Mouse (Mus musculus) kidney, embryonic 15.5 days (tissue): ENCODE results near the gene Eif5a. TPM values are rescaled to one million over a fixed set of nuclear protein-coding genes. Genes with fewer than 3 reads are reported as not detected.
A peak's percentile ranks its signal among the peaks of the same experiment; 100 is the strongest.

Source experiments
- ATAC-seq: fragments of 200-750 bp; cut with Nextera tagmentation; replicated peaks from 2 replicates; pipeline ENCODE4 v1.8.0; 2017; ENCODE audit warnings: moderate TSS enrichment; ENCODE audit not compliant: low FRiP score
- H3K27ac ChIP-seq: fragments of 300-500 bp; sonication (generic); 2 replicates; pipeline ENCODE4 v1.5.1; 2015; ENCODE audit warnings: mild to moderate bottlenecking, inconsistent platforms
- H3K27me3 ChIP-seq: fragments of 300-500 bp; sonication (generic); 2 replicates; pipeline ENCODE4 v1.6.1; 2015; ENCODE audit warnings: inconsistent platforms
- H3K36me3 ChIP-seq: fragments of 300-500 bp; sonication (generic); 2 replicates; pipeline ENCODE4 v1.6.1; 2015; ENCODE audit warnings: inconsistent platforms
- H3K4me1 ChIP-seq: fragments of 300-500 bp; sonication (generic); 2 replicates; pipeline ENCODE4 v1.6.1; 2015; ENCODE audit warnings: inconsistent platforms
- H3K4me2 ChIP-seq: fragments of 300-500 bp; sonication (generic); 2 replicates; pipeline ENCODE4 v1.6.1; 2015; ENCODE audit warnings: moderate library complexity, mild to moderate bottlenecking, inconsistent platforms
- H3K4me3 ChIP-seq: fragments of 300-500 bp; sonication (generic); replicated peaks from 2 replicates; pipeline ENCODE4 v1.5.1; 2015; ENCODE audit warnings: mild to moderate bottlenecking, inconsistent platforms
- H3K9ac ChIP-seq: fragments of 300-500 bp; sonication (generic); 2 replicates; pipeline ENCODE4 v1.6.1; 2015; ENCODE audit warnings: mild to moderate bottlenecking, inconsistent platforms
- H3K9me3 ChIP-seq: fragments of 300-500 bp; sonication (generic); replicated peaks from 2 replicates; pipeline ENCODE4 v1.6.1; 2016; ENCODE audit warnings: inconsistent platforms
- WGBS: fragments of 180-500 bp; shearing (Covaris S2); methylation state at CpG from one replicate; pipeline ENCODE4 v1.1.7; 2015; ENCODE audit warnings: mixed read lengths; 5-methylcytosine and 5-hydroxymethylcytosine counted together
- polyA plus RNA-seq: library from polyadenylated mRNA; unstranded; fragments of >200 nt; fragmentation: Nextera tagmentation; extraction: Ambion mirVana; gene quantifications from 2 replicates; pipeline ENCODE4 v1.2.1, GENCODE M21; 2015

Eif5a gene
- polyA plus RNA-seq: 1,729 and 1,795 TPM in 2 replicates

- Histone ChIP-seq H3K4me3 (peak within 1 kb of the TSS; percentile 76), H3K9ac (peak within 1 kb of the TSS; percentile 96), H3K4me2 (peak within 1 kb of the TSS; percentile 89), H3K36me3 (peaks cover 28% of the 10 kb centered on the region), H3K27me3 (no peaks in the 10 kb centered on the region), H3K4me1 (peaks cover 33% of the 10 kb centered on the region), H3K27ac (peak within 1 kb of the TSS; percentile 100), H3K9me3 (no peaks in the 10 kb centered on the region)
- ATAC-seq: peak; percentile 96
- WGBS: under 1% methylated on average over 78 of the region's 78 CpGs
Measured at GRCm38 (mm10) chr11:69921114-69922011, at the start of gene Eif5a. Eif5a (minus strand) TSS chr11:69921958.

- 77% methylated on average over 3 of the region's 3 CpGs for WGBS
- ATAC-seq: no peak
- no peak overlapping the region for H3K9ac ChIP-seq
- no peaks in the 10 kb centered on the region for H3K9me3 ChIP-seq
- H3K27ac ChIP-seq: peak overlapping the region; percentile 45
- H3K4me3 ChIP-seq: no peak overlapping the region
- H3K4me2 ChIP-seq: no peak overlapping the region
- H3K36me3 ChIP-seq: peaks cover 82% of the 10 kb centered on the region
- peaks cover 22% of the 10 kb centered on the region for H3K27me3 ChIP-seq
- peaks cover 39% of the 10 kb centered on the region for H3K4me1 ChIP-seq
Measured at GRCm38 (mm10) chr11:69970775-69971174, 49.0 kb upstream of the Eif5a start.

- Histone ChIP-seq H3K9me3 (no peaks in the 10 kb centered on the region), H3K4me1 (peaks cover 44% of the 10 kb centered on the region), H3K27ac (peak overlapping the region; percentile 45), H3K4me3 (no peak overlapping the region), H3K27me3 (peaks cover 28% of the 10 kb centered on the region), H3K9ac (no peak overlapping the region), H3K4me2 (no peak overlapping the region), H3K36me3 (peaks cover 76% of the 10 kb centered on the region)
- no peak for ATAC-seq
- 60% methylated on average over 6 of the region's 6 CpGs for WGBS
Measured at GRCm38 (mm10) chr11:69970222-69970621, 48.5 kb upstream of the Eif5a start.

- ATAC-seq: no peak
- Histone ChIP-seq H3K4me2 (no peak overlapping the region), H3K9me3 (no peaks in the 10 kb centered on the region), H3K4me3 (no peak overlapping the region), H3K4me1 (peaks cover 46% of the 10 kb centered on the region), H3K27ac (peak overlapping the region; percentile 72), H3K9ac (no peak overlapping the region), H3K36me3 (peaks cover 62% of the 10 kb centered on the region), H3K27me3 (peaks cover 42% of the 10 kb centered on the region)
- WGBS: 82% methylated on average over 4 of the region's 4 CpGs
Measured at GRCm38 (mm10) chr11:69968793-69969192, 47.0 kb upstream of the Eif5a start.

- H3K27me3 ChIP-seq: peaks cover 60% of the 10 kb centered on the region
- 34% methylated on average over 17 of the region's 17 CpGs for WGBS
- no peak for ATAC-seq
Measured at GRCm38 (mm10) chr11:69966860-69967517, 45.2 kb upstream of the Eif5a start.

GRCm38 (mm10) chr11:69966006-69966859 lies 44.5 kb upstream of the Eif5a start:
- peaks cover 67% of the 10 kb centered on the region for H3K27me3 ChIP-seq
- peaks cover 36% of the 10 kb centered on the region for H3K36me3 ChIP-seq
- peak overlapping the region; percentile 74 for H3K4me2 ChIP-seq
- no peaks in the 10 kb centered on the region for H3K9me3 ChIP-seq
- peak overlapping the region; percentile 59 for H3K9ac ChIP-seq
- ATAC-seq: peak; percentile 61
- peak overlapping the region; percentile 83 for H3K27ac ChIP-seq
- peak overlapping the region; percentile 53 for H3K4me3 ChIP-seq
- H3K4me1 ChIP-seq: peaks cover 46% of the 10 kb centered on the region
- WGBS: 1% methylated on average over 56 of the region's 59 CpGs

More at GRCm38 (mm10) chr11:69966860-69967517, 45.2 kb upstream of the Eif5a start:
- Histone ChIP-seq H3K36me3 (peaks cover 44% of the 10 kb centered on the region), H3K9ac (peak overlapping the region; percentile 59), H3K4me1 (peaks cover 46% of the 10 kb centered on the region), H3K9me3 (no peaks in the 10 kb centered on the region), H3K4me3 (peak overlapping the region; percentile 53), H3K4me2 (peak overlapping the region; percentile 74), H3K27ac (peak overlapping the region; percentile 83)

- Histone ChIP-seq H3K4me2 (peak overlapping the region; percentile 74), H3K36me3 (peaks cover 31% of the 10 kb centered on the region), H3K27me3 (peaks cover 75% of the 10 kb centered on the region), H3K4me1 (peaks cover 44% of the 10 kb centered on the region), H3K4me3 (peak overlapping the region; percentile 53), H3K9ac (peak overlapping the region; percentile 59), H3K9me3 (no peaks in the 10 kb centered on the region), H3K27ac (peak overlapping the region; percentile 83)
- ATAC-seq: peak; percentile 49; the same call in 1 of the 2 replicates
- WGBS: 2% methylated on average over 49 of the region's 49 CpGs
Measured at GRCm38 (mm10) chr11:69965271-69966005, 43.7 kb upstream of the Eif5a start.

- H3K27me3 ChIP-seq: peaks cover 78% of the 10 kb centered on the region
- ATAC-seq: no peak; the same call in 1 of the 2 replicates
- H3K4me1 ChIP-seq: peaks cover 37% of the 10 kb centered on the region
- peak within 1 kb of the TSS; percentile 59 for H3K9ac ChIP-seq
- WGBS: 7% methylated on average over 24 of the region's 24 CpGs
- no peaks in the 10 kb centered on the region for H3K9me3 ChIP-seq
- H3K27ac ChIP-seq: peak within 1 kb of the TSS; percentile 83
- peaks cover 24% of the 10 kb centered on the region for H3K36me3 ChIP-seq
- H3K4me3 ChIP-seq: peak within 1 kb of the TSS; percentile 53
- H3K4me2 ChIP-seq: peak within 1 kb of the TSS; percentile 74
Measured at GRCm38 (mm10) chr11:69964650-69965270, 43.0 kb upstream of the Eif5a start, which contains the start of gene Cldn7. Cldn7 (plus strand) TSS chr11:69964779.

- peaks cover 67% of the 10 kb centered on the region for H3K27me3 ChIP-seq
- 36% methylated on average over 5 of the region's 5 CpGs for whole genome bisulfite sequencing
- no peaks in the 10 kb centered on the region for H3K9me3 ChIP-seq
- H3K4me2 ChIP-seq: no peak overlapping the region
- H3K27ac ChIP-seq: no peak overlapping the region
- H3K4me1 ChIP-seq: peaks cover 17% of the 10 kb centered on the region
- ATAC-seq: no peak
- no peak overlapping the region for H3K9ac ChIP-seq
- no peak overlapping the region for H3K4me3 ChIP-seq
- H3K36me3 ChIP-seq: no peaks in the 10 kb centered on the region
Measured at GRCm38 (mm10) chr11:69961841-69962240, 40.1 kb upstream of the Eif5a start.

GRCm38 (mm10) chr11:69960616-69961015 lies 38.9 kb upstream of the Eif5a start:
- no peak overlapping the region for H3K9ac ChIP-seq
- no peak for ATAC-seq
- H3K27me3 ChIP-seq: peaks cover 54% of the 10 kb centered on the region
- H3K36me3 ChIP-seq: no peaks in the 10 kb centered on the region
- no peak overlapping the region for H3K27ac ChIP-seq
- H3K4me3 ChIP-seq: no peak overlapping the region
- no peak overlapping the region for H3K4me2 ChIP-seq
- no peaks in the 10 kb centered on the region for H3K9me3 ChIP-seq
- peaks cover 6% of the 10 kb centered on the region for H3K4me1 ChIP-seq
- 40% methylated on average over 5 of the region's 5 CpGs for WGBS
